Mouse (Mus musculus) left cerebral cortex, postnatal 10 days (tissue): ENCODE results near the gene Gna15. TPM values are rescaled to one million over a fixed set of nuclear protein-coding genes. Genes with fewer than 3 reads are reported as not detected.

Source experiments
- DNase-seq, 2 experiments: peaks; one replicate each; pipeline ENCODE4 v3.0.0; 2021 to 2022; ENCODE audit warnings: low spot score in 2 of 2, mixed read lengths in 1 of 2; ENCODE audit errors: extremely low spot score in 1 of 2
- intact Hi-C: fragments of 180-260 bp; cut with DNase I; formaldehyde crosslinking; loops from one replicate; pipeline ENCODE4 v1.15.1; 2025
- total RNA-seq, 2 experiments: library from RNA; stranded (reverse); gene quantifications; 2 replicates each; pipeline ENCODE4 v1.2.3; 2021

The Gna15 gene
- total RNA-seq, 2 experiments from 2014 or later, result 2.3 to 2.9 TPM

DNA sequence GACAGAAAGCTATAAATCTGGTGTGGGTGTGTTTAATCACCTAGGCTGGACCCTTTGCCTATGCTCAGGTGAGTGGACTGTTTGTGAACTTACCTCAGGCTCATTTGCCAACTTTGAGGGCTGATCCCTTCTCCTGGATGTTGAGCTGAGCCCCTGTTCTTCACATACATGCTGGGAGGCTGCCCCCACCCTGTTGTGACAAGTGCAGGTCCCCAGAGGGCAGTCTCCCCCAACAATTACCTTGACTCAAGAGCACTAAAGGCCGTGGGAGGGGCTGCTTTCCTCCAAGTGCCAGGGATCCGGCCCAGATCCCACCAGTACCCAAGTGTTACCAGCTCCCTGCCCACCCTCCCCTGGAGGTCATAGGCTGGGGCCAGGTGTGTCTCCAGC, 39.0 kb downstream of the Gna15 start:
- DNase-seq, result no peak
- intact Hi-C loops, result no loop called here

DNA sequence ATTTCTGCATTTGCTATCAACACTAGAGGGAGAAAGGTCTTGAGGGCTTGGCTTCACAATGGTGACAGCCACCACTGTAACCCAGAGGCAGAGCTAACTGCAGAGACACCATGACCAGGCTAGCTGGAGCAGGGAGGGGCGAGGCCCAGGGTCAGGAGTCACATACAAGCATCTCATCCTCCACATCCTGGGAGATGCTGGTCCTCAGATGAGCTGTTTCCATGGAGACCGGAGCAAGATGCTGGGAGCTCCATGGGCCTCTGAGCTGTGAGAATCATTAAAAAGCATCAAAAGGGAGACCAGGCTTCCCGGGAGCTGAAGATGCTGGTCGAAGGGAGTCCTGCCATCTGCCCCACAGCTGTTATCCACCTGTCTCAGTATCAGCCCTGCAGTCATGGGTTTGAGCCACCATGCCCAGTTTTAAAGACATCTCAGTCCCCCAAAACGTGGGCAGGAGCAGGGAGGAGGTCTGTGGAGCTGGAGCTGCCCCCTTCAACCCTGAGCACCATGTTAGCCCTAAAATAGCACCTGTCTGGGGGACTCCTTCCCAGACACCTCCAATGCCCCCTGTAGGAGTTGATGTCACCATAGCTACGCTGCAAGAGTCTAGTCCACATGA, 39.5 kb downstream of the Gna15 start:
- intact Hi-C loops, result no loop called here
- DNase-seq, result no peak

DNA sequence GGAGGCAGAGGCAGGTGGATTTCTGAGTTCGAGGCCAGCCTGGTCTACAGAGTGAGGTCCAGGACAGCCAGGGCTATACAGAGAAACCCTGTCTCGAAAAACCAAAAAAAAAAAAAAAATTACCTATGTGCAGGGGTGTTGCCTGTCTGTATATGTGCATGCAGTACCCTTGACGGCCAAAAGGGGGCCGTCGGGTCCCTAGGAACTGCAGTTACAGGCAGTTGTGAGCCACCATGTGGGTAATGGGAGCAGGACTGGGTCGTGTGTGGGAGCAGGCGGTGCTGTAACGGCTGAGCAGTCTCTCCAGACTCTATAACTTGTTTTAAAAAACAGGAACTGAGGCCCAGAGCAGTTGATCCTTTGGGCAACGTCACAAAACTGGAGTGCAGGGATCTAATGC, 40.0 kb downstream of the Gna15 start:
- intact Hi-C loops, result no loop called here

DNA sequence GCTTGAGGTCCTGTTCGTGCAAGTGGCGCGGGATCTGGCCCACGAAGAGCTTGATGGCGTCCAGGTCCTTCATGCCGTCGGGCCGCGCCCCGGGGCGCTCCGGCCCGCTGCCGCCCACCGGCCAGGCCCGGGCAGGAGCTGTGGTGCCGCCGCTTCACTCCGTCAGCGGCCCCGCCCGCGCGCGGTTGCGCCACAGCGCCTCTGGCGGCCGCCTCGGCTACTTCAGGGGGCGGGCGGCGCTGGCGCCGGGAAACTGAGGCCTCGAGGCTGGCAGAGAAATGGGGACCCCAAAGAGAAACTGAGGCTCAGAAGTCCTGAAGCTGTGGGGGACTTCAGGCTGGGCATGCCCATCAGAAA, 41.5 kb downstream of the Gna15 start, which contains the start of gene Celf5:
Celf5 (minus strand) TSS at position 177 of the 357 bp plus-strand sequence.
- intact Hi-C loops, result no loop called here
- DNase-seq, result no peak

More for the DNA sequence above, 40.0 kb downstream of the Gna15 start:
- DNase-seq, result no peak

DNA sequence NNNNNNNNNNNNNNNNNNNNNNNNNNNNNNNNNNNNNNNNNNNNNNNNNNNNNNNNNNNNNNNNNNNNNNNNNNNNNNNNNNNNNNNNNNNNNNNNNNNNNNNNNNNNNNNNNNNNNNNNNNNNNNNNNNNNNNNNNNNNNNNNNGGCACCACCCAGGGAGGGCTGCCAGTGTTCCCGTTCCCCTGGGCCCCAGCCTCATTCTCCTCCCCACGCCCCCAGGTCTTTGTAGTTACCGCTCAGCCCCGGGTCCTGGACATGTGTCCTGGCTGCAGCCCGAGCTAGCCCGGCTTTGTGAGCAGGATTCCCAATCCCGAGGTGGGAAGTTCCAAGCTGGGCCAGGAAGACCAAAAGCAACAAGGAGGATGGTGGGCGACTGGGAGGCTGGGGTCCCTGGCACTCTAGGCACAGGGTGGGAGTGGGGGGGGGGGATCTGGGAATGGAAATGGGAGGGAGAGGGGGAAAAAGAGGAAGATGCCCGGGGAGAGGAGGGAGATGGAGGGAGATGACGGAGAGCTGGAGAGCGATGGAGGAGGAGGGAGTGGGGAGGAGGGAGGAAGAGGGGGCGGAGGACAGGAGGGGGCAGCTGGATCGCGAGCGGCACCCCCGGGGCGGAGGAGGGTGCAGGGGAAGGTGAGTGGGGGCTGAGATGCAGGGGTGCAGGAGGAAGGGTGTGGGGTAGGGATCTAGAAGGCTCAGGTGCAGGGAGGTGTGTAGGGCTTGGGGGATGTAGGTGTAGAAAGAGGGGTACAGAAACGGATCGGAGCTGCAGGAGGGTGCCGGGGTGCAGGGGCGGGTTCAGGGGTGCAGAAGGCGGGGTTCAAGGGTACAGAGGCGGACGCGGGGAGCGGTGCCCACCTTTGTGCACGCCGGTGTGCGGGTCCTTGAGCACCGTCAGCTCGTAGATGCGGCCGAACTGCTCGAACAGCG, 42.2 kb downstream of the Gna15 start:
- intact Hi-C loops, result no loop called here
- no peak for DNase-seq

DNA sequence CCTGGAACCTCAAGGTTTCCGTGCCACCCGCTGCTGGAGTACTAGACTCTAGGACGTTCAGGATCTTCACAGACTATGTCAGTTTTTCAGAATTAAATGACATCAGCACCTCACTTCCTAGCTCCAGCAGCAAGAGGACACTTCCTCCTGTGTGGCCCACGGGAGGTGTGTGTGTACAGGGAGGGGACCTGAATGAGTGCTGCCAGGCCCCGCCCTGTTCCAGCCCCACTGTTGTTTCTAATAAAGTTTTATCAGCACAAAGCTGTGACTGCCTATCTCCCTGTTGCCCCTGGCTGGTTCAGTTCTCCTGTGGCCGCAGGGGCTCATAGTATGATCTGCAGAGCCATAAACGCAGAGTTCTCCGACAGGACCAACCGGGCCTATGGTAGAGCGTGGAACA, 49.6 kb downstream of the Gna15 start:
- DNase-seq, result no peak
- intact Hi-C loops, result no loop called here

DNA sequence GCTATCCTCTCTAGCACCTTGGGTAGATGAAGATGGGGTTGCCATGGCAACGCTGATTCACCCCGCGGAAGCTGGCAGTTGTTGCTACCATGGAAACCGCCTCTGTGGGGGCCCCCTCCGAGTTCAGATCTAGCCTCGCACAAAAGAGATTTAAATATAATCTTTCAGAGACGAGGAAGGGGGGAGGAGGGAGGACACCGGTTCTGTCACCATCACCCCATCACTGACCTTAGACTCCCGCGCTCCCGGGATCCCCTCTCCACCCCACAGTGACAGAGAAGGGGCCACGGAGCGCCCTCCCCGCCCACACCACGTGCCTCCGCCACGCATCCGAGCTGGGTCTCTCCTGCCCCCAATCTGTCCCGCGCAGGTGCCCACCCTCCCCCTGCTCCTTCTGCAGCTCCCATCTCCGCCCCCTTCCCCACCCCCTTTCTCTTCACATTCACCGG, 51.0 kb downstream of the Gna15 start:
- intact Hi-C loops, result no loop called here

DNA sequence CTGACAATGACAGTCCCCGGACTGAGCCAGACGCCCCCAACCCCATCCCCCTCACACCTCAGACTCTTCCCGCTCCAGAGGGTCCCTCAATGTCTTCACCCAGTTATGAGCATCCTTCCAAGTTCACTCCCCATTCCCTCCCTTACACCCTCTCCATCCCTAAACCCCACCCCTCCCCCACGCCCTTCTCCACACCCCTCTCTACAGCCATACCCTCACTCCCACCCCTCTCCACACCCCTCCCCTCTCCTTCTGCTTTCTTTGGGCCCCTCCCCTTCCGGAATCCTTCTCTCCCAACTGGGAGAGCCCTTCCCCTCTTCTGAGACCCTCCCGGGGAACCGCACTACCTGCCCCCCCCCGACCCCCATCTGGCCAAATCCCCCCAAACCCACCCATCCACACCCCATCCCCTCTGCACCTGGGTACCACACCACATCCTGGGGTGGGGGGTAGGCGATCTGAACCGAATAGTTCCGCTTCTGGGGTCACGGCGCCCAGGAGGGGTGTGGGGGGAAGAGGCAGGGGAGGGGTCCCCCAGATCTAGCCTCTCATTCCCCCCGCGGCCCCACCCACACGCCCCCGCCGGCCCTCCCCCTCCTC, 51.5 kb downstream of the Gna15 start:
- intact Hi-C loops, result no loop called here
- DNase-seq, result peak in 1 of 2 experiments; percentile 49

More for the DNA sequence above, 51.0 kb downstream of the Gna15 start:
- peak; percentile 88 to 89 for DNase-seq

DNA sequence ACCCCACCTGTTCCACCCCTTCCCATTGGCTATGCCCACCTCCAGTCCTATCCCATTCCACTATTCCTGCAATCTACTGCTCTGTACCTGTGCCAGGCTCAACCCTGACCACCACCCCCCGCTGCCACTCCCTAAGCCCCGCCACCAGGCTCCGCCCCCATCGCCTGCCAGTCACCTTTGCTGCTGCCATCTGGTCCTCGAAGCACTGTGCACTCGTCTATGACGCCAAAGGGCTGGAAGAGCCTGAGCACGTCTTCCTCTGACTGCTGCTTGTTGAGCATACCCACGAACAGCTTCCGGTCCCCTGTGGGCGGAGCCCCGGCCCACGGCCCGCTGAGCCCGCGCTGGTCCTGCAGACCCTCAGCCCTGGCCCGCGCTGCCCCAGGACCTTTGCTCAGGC, 53.6 kb downstream of the Gna15 start:
- DNase-seq, result peak in 1 of 2 experiments; percentile 68
- intact Hi-C loops, result no loop called here

DNA sequence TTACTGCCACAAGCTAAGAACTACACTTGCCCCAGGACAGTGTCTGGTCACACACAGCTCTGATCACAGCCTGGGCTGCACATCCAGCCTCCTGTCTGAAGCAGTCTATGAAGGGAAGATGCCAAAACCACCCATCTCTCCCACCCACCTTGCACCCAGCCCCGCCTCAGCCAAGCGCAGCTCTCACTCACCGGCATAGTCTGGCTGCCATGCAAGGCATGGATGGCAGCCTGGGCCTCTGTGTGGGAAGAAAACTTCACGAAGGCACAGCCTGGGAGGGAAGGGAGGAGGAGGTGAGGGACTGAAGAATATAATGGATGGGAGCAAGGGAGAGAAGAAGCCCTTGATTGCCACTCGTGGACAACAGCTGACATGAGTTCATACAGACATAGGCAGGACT, 54.8 kb downstream of the Gna15 start:
- peak in 1 of 2 experiments; percentile 55 for DNase-seq
- intact Hi-C loops, result no loop called here

DNA sequence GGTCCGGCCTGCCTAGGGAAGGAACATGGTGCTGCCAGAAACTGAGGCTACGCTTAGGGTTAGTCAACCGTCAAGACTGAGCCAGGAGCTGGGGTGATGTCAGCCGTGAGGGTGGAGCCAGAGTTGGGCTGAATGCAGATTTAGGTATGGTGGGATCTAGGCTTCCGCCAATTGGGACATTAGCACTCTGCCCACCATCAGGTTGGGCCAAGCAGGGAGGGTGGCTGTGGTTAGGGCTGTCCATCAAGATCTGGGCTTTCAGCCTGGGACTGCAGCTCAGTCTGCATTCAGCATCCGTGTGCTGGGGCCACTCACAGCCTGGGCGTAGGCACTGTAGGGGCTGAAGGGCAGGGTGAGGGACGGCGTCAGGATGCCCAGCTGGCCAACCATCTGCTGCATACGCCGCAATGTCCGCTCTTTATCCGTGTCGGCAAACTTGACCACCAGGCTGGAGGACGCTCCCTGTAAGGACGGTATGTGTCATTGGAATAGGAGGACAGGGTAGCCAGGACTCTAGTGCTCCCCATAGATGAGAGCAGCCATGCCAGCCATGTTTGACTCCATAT, 56.3 kb downstream of the Gna15 start:
- intact Hi-C loops, result no loop called here
- DNase-seq, result peak in 1 of 2 experiments; percentile 31

DNA sequence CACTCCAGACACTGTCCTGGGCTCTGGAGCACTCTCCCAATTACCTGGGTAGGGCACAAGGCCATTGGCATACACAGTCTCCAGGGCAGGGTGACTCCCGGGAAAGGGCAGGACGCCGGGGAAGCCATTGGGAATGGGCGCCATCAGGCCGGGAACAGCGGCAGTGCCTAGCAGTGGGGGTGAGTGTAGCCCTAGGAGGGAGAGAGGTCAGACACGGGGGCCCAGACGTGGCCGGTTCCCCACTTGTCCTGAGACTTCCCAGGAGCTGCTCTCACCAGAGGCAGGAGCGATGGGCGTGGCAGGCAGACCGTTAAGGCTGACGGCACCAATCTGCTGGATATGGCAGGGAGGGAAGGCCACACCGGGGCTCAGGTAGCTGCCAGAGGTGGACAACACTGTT, 57.1 kb downstream of the Gna15 start:
- peak in 1 of 2 experiments; percentile 35 for DNase-seq
- intact Hi-C loops, result no loop called here

DNA sequence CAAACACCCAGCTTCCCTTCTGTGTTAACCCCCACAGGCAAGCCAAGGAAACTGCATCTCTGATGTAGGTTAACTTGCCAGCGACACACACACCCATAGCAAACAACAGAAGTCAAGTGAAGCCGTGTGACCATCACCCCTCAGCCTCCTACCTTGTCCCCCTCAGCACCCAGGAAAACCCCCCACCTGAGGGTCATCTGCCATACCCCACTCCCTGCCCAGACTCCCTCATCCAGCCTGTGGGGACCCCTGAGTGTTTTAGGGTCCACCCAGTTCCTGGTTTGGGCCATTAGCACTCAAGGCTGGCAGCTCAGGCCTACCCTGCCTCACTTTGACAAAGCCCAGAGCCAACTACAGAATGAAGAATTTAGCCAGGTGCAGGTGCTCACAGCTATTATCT, 58.0 kb downstream of the Gna15 start:
- DNase-seq, result no peak
- intact Hi-C loops, result no loop called here

DNA sequence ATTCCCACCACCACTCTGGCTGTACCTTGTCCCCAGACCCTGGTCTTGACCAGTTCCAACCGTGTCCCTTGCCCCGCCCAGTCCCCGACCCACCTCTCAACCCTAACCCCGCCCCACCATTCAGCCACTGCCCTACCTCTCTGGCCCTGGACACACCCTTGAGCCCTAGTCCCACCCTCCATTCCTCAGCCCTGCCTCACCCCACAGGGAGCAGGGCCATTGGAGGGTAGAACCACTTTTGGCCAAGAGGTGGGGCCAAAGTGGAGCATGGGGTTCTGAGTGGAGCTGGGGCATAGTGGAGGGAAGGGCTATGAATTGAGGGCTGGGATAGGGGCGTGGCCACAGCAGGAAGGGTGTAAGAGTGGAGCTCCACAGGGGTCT, 58.8 kb downstream of the Gna15 start:
- peak in 1 of 2 experiments; percentile 37 for DNase-seq
- intact Hi-C loops, result no loop called here

DNA sequence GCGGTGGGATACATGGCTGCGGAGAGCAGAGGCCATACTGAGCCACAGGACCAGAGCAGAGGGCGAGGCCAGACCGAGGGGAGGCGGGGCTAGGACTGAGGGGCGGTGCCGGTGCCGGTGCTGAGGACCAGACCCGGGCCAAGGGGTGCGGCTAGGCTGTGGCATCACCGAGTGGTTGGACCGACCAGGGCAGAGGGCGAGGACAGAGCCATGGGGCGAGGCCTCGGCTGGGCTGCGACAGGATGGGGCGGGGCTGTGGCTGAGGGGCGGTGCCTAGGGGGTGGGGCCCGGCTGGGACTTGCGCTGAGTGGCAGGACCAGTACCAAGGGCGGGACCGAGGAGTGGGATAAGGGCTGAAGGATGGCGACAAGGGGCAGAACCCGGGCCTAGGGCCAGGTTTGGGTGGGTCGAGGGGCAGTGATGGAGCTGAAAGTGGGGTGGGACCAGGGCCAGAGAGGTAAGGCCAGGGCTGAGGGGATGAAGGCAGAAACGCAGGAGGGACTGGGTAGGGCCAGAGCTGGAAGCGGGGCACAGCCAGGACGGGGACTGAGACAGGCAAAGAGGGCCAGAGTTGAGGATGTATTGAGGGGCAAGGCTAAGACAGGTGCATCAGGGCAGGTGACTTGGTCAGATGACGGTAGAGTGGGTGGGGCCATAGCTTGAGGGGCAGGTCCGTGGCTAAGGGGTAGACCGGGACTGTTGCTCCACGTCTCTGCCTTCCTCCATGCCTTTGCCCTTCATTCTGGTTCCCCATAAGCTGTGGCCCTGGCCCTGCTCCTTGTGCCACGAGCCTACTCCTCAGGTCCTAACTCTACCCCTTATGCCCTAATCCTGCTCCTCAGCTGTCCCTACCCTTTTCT, 59.4 kb downstream of the Gna15 start:
- intact Hi-C loops, result no loop called here
- peak in 1 of 2 experiments; percentile 73 for DNase-seq

DNA sequence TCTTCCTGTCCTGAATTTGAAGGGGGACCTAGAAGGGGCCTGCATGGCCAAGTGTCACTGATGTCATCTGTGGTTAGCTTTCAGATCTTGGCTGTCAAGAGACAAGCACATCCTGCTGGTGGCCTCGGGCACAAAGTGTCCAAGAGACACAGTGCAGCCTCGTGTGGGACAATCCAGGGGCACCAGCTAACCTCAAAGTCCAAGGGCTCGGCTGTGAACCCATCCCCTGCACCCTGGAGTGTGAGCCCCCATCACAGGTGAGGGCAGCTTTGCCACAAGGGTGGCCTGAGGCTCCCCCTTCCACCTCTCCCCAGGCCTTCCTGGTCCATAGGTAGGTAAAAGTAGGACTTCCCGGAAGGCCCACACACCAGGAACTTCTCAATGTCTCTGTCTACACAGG, 60.5 kb downstream of the Gna15 start:
- peak in 1 of 2 experiments; percentile 24 for DNase-seq
- intact Hi-C loops, result no loop called here

DNA sequence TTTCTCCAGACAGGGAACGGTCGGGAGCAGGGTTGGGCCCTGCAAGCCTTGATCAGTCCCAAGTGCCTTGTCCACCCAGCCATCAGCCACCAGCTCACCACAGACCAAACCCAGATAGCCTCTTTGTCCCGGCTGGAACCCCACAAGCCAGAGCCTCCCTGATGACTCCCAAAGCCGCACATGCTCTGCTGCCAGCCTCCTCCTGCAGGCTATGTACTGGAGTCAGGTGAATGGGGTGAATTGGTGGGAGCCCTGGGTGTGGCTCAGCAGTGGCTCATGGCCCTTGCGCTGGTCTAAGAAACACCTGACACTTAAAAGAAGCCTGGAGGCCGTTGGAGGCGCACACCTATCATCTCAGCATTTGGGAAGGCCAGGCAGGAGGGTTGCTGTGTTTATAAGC, 61.1 kb downstream of the Gna15 start:
- intact Hi-C loops, result no loop called here
- peak in 1 of 2 experiments; percentile 26 for DNase-seq

DNA sequence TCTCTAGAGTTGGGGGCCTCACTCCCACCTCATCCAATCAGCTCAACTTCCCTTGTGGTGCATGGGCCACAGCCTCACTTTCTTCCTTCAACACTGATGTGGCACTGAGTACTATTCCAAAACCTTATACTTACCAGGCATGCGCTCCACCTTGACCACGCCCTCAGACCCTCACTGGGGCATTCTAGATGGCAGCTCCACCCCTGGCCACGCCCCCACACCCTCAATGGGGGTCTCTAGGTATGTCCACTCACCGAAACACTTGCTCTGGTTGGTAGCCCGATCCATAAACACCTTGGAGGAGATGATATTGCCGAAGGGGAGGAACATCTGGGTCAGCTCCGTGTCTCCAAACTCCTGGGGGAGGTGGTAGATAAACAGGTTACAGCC, 61.6 kb downstream of the Gna15 start:
- intact Hi-C loops, result no loop called here
- peak in 1 of 2 experiments; percentile 46 for DNase-seq
